Mouse (Mus musculus) ES-E14 (cell line): ENCODE results near the gene Slc35f5.

Experiments
- CHD2 ChIP-seq: IDR thresholded peaks from 2 replicates; pipeline ENCODE4 v1.6.1; 2014; ENCODE audit warnings: mild to moderate bottlenecking, low read depth, low read length, inconsistent platforms
- MAFK ChIP-seq: IDR thresholded peaks from 2 replicates; pipeline ENCODE4 v1.6.1; 2014; ENCODE audit warnings: mild to moderate bottlenecking, low read depth, low read length, inconsistent platforms; ENCODE audit not compliant: insufficient read depth
- ZC3H11A ChIP-seq: IDR thresholded peaks from 2 replicates; pipeline ENCODE4 v1.6.1; 2012; ENCODE audit warnings: low read depth, mild to moderate bottlenecking, inconsistent platforms, low read length, borderline replicate concordance
- ZNF384 ChIP-seq: IDR thresholded peaks from 2 replicates; pipeline ENCODE4 v1.6.1; 2012; ENCODE audit warnings: low read depth, low read length, inconsistent platforms

- TF ChIP-seq ZC3H11A (no peak), CHD2 (no peak), MAFK (no peak), ZNF384 (no peak)
Measured at GRCm38 (mm10) chr1:125603620-125604019, 43.2 kb downstream of the Slc35f5 start.
